Mouse (Mus musculus): ENCODE results near the gene Trim11. TPM values are rescaled to one million over a fixed set of nuclear protein-coding genes. Genes with fewer than 3 reads are reported as not detected.

Trim11 gene
- 8.9 and 9.2 TPM in 2 replicates for polyA plus RNA-seq (2015; fragmentation: Nextera tagmentation; extraction: Ambion mirVana)

DNA sequence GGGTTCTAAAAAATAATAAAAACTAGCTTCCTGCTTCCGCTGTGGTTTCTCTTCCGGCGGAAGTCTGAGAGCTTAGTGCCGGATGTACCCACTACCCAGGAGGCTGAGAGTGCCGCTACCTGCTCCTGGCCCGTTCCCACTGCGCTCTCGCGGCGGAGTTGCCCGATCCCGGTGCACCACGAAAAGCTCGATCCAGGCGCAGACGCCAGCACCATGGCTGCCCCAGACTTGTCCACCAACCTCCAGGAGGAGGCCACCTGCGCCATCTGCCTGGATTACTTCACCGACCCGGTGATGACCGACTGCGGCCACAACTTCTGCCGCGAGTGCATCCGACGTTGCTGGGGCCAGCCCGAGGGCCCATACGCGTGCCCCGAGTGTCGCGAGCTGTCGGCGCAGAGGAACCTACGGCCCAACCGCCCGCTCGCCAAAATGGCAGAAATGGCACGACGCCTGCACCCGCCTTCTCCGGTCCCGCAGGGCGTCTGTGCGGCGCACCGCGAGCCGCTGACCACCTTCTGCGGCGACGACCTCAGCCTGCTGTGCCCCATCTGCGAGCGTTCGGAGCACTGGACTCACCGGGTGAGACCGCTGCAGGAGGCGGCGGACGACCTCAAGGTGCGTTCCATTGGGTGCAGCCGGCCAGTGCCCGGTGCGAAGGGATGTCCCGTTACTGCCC is at the start of gene Trim11:
Gene Trim11, plus strand, starts transcription at position 67 of the 679 bp plus-strand sequence.
- H3K4me1 ChIP-seq (replicated peaks) = peaks cover 68% of the 10 kb centered on the region
- peak within 1 kb of the TSS; percentile 95 for H3K4me3 ChIP-seq (replicated peaks)
- peaks cover 24% of the 10 kb centered on the region for H3K36me3 ChIP-seq
- ATAC-seq (ENCODE audit: low read depth) = peak; percentile 64
- DNase-seq = no peak
- H3K4me2 ChIP-seq = peak within 1 kb of the TSS; percentile 88
- H3K9me3 ChIP-seq (replicated peaks) = no peaks in the 10 kb centered on the region
- WGBS (ENCODE audit: insufficient replicate concordance) = under 1% methylated on average over 64 of the region's 64 CpGs
- peak within 1 kb of the TSS; percentile 87 for H3K27ac ChIP-seq
- peak within 1 kb of the TSS; percentile 95 for H3K9ac ChIP-seq
- H3K27me3 ChIP-seq = no peaks in the 10 kb centered on the region

DNA sequence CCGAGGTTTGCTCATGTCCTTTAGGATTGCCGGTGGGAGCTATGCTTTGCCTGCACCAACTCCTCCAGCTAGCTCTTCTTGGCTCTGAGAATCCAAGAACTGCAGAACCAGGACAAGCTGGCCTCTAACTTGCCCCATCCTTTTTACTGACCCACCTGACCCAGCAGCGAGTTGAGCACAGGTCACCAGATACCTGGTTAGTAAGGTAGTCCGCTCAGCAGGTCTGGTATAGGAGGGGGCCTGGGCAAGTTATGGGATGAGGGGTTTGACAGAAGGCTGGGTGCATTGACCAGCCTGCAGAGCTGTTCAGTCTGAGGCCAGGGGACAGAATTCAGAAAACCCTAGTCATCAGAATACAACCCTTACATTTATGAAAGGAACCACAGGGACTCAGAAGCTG is 48.8 kb upstream of the Trim11 start:
- 54% methylated on average over 4 of the region's 4 CpGs for WGBS (ENCODE audit: insufficient replicate concordance)
- Histone ChIP-seq H3K4me2 (no peak overlapping the region), H3K9ac (peak overlapping the region; percentile 43; the same call in 1 of the 2 replicates), H3K27ac (peak overlapping the region; percentile 92), H3K36me3 (peaks cover 35% of the 10 kb centered on the region), H3K4me3 (replicated peaks) (no peak overlapping the region), H3K9me3 (replicated peaks) (no peaks in the 10 kb centered on the region), H3K4me1 (replicated peaks) (peaks cover 61% of the 10 kb centered on the region), H3K27me3 (no peaks in the 10 kb centered on the region)
- DNase-seq (no peak), ATAC-seq (ENCODE audit: low read depth) (no peak)

DNA sequence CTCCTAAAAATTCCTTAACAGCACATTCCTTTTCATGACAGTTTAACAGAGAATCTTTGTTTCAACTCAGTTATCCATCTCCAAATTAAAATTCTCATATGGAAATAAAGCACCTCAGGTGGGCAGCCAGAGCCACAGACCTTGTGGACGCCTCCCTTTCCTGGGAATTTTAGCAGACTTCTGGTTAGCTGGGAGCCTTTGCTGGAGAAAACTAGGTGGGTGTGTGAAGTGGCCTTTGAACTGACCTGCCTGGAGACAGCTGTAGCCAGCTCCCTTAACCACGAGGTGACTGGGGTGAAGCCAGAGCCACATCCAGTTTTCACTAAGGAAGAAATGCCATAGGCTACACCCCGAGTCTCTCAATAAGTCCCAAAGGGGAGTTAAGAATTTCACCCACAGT is 48.3 kb upstream of the Trim11 start:
- 44% methylated on average over 3 of the region's 3 CpGs for WGBS (ENCODE audit: insufficient replicate concordance)
- ATAC-seq (ENCODE audit: low read depth) (no peak), DNase-seq (no peak)
- Histone ChIP-seq H3K27me3 (no peaks in the 10 kb centered on the region), H3K4me2 (peak overlapping the region; percentile 21), H3K4me3 (replicated peaks) (no peak overlapping the region), H3K36me3 (peaks cover 39% of the 10 kb centered on the region), H3K27ac (peak overlapping the region; percentile 92), H3K4me1 (replicated peaks) (peaks cover 61% of the 10 kb centered on the region), H3K9ac (peak overlapping the region; percentile 43), H3K9me3 (replicated peaks) (no peaks in the 10 kb centered on the region)

DNA sequence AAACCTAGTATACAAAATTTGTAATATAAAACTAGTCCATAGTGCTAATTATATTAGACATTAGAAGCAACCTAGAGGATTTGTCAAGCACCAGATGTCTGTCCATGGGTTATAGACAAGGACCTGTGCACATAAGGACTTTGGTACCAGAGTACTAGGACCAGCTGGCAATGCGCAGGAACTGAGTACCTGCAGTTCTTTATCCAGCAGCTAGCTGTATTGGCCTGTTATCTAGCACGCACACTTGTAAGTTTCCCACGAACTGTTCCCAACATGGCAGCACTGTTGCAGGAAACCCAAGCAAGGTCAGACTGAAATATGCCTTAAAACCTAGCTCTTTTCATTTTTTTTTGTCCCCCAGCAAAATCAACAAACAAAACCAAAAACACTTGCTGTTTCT is 47.6 kb upstream of the Trim11 start:
- peak overlapping the region; percentile 92 for H3K27ac ChIP-seq
- no peak for DNase-seq
- peak; percentile 65 for ATAC-seq (ENCODE audit: low read depth)
- H3K27me3 ChIP-seq = no peaks in the 10 kb centered on the region
- H3K36me3 ChIP-seq = peaks cover 42% of the 10 kb centered on the region
- H3K4me2 ChIP-seq = no peak overlapping the region
- WGBS (ENCODE audit: insufficient replicate concordance) = 19% methylated on average over 3 of the region's 3 CpGs
- H3K9ac ChIP-seq = 0 out of 2 replicates have a peak overlapping the region, but pooled peaks have one; percentile 43
- peaks cover 61% of the 10 kb centered on the region for H3K4me1 ChIP-seq (replicated peaks)
- no peak overlapping the region for H3K4me3 ChIP-seq (replicated peaks)
- H3K9me3 ChIP-seq (replicated peaks) = no peaks in the 10 kb centered on the region

DNA sequence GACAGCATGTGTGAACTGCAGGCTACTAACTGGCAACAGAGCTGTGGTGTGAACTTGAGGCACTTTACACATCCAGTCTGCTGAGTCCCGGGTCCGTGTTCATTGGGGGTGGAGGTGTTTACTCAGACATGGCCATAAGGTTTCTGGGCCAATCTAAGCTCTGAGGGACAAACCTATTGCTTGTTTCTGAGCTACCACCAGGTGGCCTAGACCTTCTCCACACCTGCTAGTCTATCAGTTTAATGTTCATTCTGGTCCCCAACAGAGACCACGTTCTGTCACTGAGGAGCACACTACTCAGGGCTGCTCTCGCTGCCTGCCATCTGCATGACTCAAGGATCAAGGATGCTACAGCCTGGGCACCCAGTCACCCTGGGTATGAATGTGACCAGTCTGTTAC is 46.3 kb upstream of the Trim11 start:
- no peaks in the 10 kb centered on the region for H3K27me3 ChIP-seq
- no peak overlapping the region for H3K9ac ChIP-seq
- H3K4me3 ChIP-seq (replicated peaks) = no peak overlapping the region
- DNase-seq = no peak
- peaks cover 54% of the 10 kb centered on the region for H3K36me3 ChIP-seq
- no peak for ATAC-seq (ENCODE audit: low read depth)
- peaks cover 63% of the 10 kb centered on the region for H3K4me1 ChIP-seq (replicated peaks)
- no peaks in the 10 kb centered on the region for H3K9me3 ChIP-seq (replicated peaks)
- peak overlapping the region; percentile 92 for H3K27ac ChIP-seq
- no peak overlapping the region for H3K4me2 ChIP-seq
- 72% methylated on average over 4 of the region's 4 CpGs for WGBS (ENCODE audit: insufficient replicate concordance)

DNA sequence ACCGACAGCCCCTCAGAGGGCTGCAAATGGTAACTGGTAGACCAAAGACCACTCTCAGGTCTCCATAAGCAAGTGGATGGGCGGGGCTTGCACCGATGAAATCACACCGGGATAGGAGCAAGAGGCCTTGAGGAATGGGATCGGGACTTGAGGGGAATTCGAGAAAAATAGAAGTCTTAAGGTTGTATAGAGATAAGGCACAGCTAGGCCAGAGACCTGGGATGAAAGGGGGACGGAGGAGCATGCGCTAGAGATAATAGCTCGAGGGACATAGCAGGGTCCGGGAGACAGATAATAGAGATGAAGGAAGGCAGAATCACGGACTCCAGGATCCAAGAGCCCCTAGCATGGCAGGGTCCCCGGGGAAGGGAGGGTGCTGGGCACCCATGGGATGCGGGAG is 40.0 kb upstream of the Trim11 start:
- Histone ChIP-seq H3K4me2 (peak overlapping the region; percentile 96), H3K9me3 (replicated peaks) (no peaks in the 10 kb centered on the region), H3K4me3 (replicated peaks) (peak overlapping the region; percentile 94), H3K4me1 (replicated peaks) (peaks cover 35% of the 10 kb centered on the region), H3K27me3 (peaks cover 7% of the 10 kb centered on the region), H3K27ac (peak overlapping the region; percentile 95), H3K36me3 (peaks cover 41% of the 10 kb centered on the region), H3K9ac (peak overlapping the region; percentile 98)
- WGBS (ENCODE audit: insufficient replicate concordance) = 1% methylated on average over 13 of the region's 13 CpGs
- DNase-seq (no peak), ATAC-seq (ENCODE audit: low read depth) (peak; percentile 37)

DNA sequence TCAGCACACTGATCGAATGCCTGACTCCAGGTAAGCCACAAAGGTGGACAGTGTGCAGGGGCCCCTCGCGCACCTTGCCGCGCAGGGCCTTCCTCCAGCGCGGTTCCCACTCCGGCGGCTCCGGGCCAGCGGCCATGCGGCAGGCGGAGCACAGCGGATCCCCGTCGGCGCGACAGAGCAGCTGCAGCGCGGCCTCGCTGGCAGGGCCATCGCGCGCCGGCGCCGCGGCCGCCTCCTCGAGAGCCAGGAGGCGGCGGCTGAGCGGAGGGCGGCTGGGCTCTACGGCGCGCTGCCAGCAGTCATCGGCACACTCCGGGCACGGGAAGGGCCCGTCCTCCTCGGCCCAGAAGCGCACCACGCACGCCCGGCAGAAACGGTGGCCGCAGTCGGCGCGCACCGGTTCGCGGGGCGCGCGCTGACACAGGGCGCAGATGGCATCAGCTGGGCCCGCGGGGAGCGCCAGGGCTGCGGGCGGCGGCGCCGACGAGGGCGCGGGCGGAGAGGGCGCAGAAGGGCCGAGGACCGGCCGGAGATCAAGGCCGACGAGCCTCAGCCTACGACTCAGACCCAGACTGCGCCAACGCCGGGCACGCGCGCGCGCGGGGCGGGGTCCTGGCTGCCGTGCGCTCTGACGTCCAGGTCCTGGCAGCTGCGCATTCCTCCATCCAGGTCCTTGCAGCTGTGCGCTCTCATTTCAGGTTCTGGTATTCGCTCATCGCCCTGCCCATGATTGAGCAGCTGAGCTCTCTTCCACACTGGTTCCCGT is 39.4 kb upstream of the Trim11 start, which contains the start of gene Rnf187:
Gene Rnf187, minus strand, starts transcription at position 595 of the 766 bp plus-strand sequence.
- peaks cover 35% of the 10 kb centered on the region for H3K36me3 ChIP-seq
- no peaks in the 10 kb centered on the region for H3K9me3 ChIP-seq (replicated peaks)
- DNase-seq (peak; percentile 79), ATAC-seq (ENCODE audit: low read depth) (peak; percentile 95)
- H3K27me3 ChIP-seq = peaks cover 13% of the 10 kb centered on the region
- peak within 1 kb of the TSS; percentile 98 for H3K9ac ChIP-seq
- peak within 1 kb of the TSS; percentile 96 for H3K4me2 ChIP-seq
- peak within 1 kb of the TSS; percentile 94 for H3K4me3 ChIP-seq (replicated peaks)
- WGBS (ENCODE audit: insufficient replicate concordance) = under 1% methylated on average over 95 of the region's 95 CpGs
- H3K4me1 ChIP-seq (replicated peaks) = peaks cover 35% of the 10 kb centered on the region
- H3K27ac ChIP-seq = peak within 1 kb of the TSS; percentile 95

DNA sequence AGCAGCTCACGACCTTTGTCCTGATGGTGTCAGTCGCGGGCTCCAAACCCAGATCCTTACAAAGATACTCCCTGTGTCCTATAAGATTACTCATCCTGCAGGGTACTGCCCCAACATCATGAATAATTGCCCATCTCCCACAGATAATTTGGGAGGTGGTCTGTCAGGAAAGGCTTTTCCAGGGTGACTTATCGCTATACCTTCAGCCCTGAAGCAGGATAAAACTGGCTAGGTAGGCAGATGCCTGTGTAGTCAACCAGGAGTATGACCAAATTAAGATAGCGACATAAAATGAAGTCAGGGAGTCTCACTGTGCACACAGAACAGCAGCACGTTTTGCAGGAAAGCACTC is 38.8 kb upstream of the Trim11 start:
- DNase-seq (no peak), ATAC-seq (ENCODE audit: low read depth) (no peak)
- peak overlapping the region; percentile 98 for H3K9ac ChIP-seq
- H3K36me3 ChIP-seq = peaks cover 29% of the 10 kb centered on the region
- peaks cover 18% of the 10 kb centered on the region for H3K27me3 ChIP-seq
- H3K4me3 ChIP-seq (replicated peaks) = peak overlapping the region; percentile 94
- WGBS (ENCODE audit: insufficient replicate concordance) = 23% methylated on average over 6 of the region's 6 CpGs
- H3K9me3 ChIP-seq (replicated peaks) = no peaks in the 10 kb centered on the region
- H3K27ac ChIP-seq = peak overlapping the region; percentile 95
- peak overlapping the region; percentile 96 for H3K4me2 ChIP-seq
- H3K4me1 ChIP-seq (replicated peaks) = peaks cover 35% of the 10 kb centered on the region

DNA sequence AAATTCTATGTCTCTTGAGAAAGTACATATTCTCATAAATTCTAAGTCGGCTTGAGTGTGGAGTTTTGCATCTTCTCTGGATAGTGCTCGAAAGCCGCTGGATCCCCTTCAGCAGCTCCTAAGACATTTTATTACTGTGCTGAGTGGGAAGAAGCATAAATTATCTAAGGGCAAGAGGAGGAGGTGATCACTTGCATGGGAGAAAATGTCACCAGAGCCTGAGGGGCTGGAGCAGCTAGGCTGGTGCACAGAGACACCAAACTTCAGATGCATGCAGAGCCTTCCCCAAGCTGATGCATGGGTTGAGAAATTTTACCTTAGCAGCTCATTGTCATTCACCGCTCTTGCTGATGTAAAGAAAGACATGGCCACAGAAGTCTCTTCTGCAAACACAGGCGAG is 33.8 kb upstream of the Trim11 start:
- DNase-seq (no peak), ATAC-seq (ENCODE audit: low read depth) (no peak)
- Histone ChIP-seq H3K4me2 (no peak overlapping the region), H3K27me3 (peaks cover 69% of the 10 kb centered on the region), H3K9me3 (replicated peaks) (no peaks in the 10 kb centered on the region), H3K4me3 (replicated peaks) (no peak overlapping the region), H3K9ac (no peak overlapping the region), H3K4me1 (replicated peaks) (peaks cover 22% of the 10 kb centered on the region), H3K36me3 (no peaks in the 10 kb centered on the region), H3K27ac (no peak overlapping the region)
- 65% methylated on average over 5 of the region's 5 CpGs for WGBS (ENCODE audit: insufficient replicate concordance)

DNA sequence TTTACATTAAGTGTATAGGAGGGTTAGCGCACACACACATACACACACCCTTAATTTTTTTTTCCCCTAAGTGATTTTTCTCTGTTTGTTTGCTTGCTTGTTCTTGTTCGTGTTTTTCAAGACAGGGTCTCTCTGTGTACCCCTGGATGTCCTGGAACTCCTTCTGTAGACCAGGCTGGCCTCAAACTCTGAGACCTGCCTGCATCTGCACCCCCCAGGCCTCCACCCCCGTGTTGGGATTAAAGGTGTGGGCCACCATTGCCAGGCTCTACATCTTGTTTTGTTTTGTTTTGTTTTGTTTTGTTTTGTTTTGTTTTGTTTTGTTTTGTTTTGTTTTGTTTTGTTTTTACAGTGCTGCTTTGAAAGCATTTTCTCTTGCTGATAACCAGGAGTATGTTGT is 30.6 kb upstream of the Trim11 start:
- Histone ChIP-seq H3K4me1 (replicated peaks) (peaks cover 27% of the 10 kb centered on the region), H3K4me2 (peak overlapping the region; percentile 77; the same call in 1 of the 2 replicates), H3K9me3 (replicated peaks) (no peaks in the 10 kb centered on the region), H3K9ac (peak overlapping the region; percentile 0; the same call in 1 of the 2 replicates), H3K27ac (no peak overlapping the region), H3K27me3 (peaks cover 97% of the 10 kb centered on the region), H3K36me3 (no peaks in the 10 kb centered on the region), H3K4me3 (replicated peaks) (no peak overlapping the region)
- ATAC-seq (ENCODE audit: low read depth) (no peak), DNase-seq (no peak)
- 53% methylated on average over 3 of the region's 3 CpGs for WGBS (ENCODE audit: insufficient replicate concordance)

DNA sequence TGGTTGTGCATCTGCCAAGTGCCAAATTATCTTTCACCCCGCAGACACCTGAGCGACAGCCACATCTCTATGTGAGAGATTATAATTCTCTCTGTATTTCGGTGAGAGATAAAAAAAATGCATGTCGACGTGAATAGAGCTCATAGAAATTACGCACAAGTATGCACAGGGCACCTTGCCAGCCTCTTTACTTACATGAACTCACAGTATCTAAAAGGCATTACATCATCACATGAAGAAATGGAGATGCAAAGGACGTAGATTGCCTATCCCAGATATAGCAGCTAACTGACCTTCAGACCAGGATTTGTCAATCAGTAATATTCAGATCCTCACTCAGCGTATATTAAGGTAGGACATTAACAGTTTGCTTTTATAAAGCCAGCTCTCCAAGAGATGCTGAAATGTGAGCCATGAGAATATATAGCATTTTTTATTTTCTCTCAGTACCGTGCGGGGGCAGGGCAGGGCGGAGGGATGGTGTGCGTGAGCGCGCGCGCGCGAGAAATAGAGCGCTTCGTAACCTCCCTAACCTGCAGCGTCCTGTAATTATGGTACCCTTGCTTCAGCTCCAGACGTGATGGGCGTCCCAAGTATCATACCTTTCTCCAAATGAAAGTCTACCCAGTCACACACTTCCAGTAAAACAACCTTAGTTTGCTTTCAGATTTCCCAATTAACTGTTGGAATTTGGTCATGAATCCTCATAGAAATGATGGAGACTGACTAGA is 29.9 kb upstream of the Trim11 start:
- peak overlapping the region; percentile 35 for H3K27ac ChIP-seq
- no peaks in the 10 kb centered on the region for H3K9me3 ChIP-seq (replicated peaks)
- peaks cover 30% of the 10 kb centered on the region for H3K4me1 ChIP-seq (replicated peaks)
- H3K4me2 ChIP-seq = peak overlapping the region; percentile 77
- 20% methylated on average over 23 of the region's 23 CpGs for WGBS (ENCODE audit: insufficient replicate concordance)
- no peak for DNase-seq
- peak; percentile 43; the same call in 1 of the 2 replicates for ATAC-seq (ENCODE audit: low read depth)
- H3K36me3 ChIP-seq = no peaks in the 10 kb centered on the region
- H3K9ac ChIP-seq = peak overlapping the region; percentile 35
- peak overlapping the region; percentile 59 for H3K4me3 ChIP-seq (replicated peaks)
- peaks cover 90% of the 10 kb centered on the region for H3K27me3 ChIP-seq
